Mouse (Mus musculus): ENCODE results near the gene Bdkrb2.

The Bdkrb2 gene

DNA sequence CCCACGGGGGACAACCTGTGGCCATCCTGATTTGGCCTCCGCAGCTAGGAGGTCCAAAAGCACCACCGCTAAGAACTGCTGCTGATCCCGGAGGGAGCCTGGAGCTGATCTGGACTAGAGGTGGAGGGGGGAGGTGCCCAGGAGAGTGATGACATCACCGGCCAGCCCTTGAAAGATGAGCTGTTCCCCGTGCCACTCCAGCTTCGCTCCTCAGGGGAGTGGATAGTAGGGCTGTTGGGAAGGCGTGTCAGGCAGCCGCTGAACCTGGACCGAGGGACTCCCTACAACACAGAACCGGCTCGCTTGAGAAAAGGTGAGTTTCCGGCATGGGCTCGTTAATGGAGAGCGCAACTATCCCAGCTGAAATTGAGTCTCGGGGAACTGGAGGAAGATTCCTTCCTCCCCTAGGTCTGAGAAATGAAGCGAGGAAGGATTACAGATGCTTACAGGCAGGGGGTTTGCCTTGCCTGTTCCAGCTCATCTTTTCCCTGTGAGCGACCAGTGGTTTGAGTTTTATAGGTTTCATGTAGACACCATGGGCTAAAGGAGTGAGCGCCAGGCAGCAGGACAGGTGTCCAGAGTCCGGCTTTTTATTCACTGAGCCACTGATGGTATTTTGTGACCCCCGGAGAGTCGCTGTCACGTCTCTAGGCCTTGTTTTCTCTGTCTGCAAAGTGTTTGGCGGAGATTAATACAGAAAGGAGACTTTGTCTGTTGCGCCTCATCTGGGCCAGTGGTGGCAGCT is at the start of gene Bdkrb2:
TSS of gene Bdkrb2 (plus strand) at position 291 of the 745 bp plus-strand sequence.
- no peak for DNase-seq

DNA sequence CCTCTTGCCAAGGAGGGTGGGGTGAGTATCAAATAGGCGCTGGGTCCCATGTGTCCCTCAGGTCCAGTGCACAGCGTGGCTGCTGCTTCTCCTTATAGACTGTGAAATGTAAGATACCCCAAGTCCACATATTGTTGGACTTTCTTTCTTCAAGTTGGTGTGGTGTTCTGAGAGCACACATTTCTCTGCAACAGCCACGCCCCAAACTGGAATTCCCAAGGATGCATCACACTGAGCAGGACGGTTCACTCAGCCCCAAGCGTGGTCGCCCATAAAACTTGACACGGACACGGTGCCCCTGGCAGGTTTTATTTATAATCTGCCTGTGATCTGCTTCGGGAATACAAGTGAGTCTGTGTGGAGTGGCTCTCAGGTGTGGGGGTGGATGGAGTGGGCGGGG is 48.9 kb upstream of the Bdkrb2 start:
- no peak for DNase-seq

DNA sequence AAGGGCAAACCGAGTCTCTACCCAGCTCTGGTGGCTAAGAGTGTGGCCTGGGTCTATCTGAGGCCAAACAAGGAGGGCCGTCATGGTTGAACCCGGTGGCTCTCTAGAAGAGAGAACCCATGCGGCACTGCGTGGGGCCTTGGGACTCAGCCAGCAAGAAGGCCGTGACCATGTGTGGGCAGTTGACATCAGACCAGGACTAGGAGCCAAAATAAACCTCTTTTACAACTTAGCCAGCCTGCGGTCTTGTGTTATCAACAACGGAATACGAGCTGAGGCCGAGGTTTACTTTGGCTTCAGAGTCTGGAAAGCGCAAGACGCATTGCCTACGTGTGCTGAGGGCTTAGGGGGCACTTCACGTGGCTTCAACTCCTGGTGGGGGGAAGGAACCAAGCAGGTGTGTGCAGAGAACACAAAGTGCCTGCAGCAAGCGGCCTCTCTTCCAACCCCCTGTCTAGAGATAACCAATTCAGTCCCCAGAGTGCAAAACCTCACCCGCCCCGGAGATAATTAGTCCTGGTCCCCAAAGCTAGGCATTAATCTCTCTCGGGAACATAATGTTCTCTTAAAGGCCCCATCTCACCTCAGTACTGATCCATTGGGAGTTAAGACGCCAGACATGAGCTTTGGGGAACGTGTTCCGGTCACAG is 45.9 kb upstream of the Bdkrb2 start:
- no peak for DNase-seq

DNA sequence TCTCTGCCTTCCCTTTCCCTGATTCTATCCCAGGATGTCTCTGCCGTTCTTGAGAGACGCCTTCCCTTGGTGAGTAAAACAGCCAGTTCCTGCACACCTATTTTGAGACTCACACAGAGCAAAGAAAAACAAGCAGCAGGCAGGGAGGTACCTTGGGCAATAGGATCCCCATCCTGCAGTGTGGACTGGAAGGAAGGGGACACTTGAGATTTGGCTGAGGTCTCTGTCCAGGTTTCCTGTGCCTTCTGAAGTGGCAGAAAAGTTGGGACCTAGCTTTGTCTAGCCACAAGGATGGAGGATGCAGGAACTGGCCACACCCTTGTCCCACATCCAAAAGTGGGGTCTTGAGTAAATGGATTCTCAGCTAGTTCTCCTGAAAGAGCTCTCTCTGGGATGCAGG is 43.2 kb upstream of the Bdkrb2 start:
- no peak for DNase-seq

DNA sequence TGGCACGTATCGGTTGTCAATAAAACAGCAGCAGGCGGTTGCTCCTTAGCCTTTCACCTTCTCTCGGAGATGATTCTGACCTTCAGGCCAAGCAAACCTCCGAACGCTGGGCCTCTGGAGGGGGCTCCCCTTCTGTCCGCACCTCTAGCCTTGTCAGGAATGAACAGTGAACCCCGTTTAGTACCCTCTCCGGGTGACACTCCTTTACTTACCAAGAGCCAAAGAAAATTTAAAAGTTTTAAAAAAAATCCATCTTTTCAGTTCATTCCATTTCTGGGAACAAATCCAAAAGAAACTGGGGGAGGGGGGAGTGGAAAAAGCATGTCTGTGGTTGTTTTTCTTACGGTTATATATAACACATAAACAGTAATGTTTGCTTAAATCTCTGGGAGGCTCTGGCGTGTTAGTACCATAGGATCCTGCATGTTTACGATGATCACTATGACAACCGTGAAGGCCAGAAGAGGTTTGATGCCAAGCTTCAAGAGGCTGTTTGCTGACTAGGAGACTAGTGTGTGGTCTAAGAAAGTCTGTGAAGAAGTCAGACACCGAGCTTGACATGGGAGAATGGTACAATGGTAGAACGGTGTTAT is 41.8 kb upstream of the Bdkrb2 start:
- no peak for DNase-seq

DNA sequence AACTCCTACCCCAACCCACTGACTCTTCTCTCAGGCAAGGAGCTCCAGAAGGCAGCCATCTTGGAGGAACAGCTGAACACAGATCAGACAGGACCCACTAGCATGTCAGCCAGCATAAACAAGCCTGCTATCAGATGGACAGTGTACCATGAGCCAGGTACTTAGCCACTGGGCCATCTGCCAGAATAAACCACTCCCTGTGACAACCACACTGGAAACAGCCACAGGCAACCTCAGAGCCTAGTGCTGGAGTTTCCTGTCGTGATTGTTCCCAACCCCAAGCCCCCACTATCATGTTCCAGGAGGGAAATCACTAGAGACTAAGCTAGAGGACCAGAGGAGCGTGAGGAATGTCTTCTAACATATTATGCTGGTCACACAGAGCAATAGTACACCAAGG is 39.3 kb upstream of the Bdkrb2 start:
- no peak for DNase-seq

DNA sequence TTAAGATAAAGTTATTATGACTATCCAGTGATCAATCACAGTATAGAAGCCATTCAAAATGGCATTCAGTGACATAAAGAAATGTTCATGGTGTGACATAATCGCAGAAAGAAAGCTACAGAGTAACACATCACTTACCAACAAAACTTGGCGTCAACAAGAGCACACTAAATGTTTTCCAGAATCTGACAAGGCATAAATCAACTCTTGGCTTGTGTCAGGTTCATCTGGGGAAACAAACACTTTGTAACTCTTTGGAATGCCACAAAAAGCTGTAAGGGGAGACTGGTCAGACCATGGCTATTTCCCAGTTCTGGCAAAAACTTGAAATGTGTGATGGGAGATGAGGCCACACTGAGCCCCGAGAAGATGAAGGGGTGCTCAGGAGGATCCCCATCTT is 36.8 kb upstream of the Bdkrb2 start:
- no peak for DNase-seq

DNA sequence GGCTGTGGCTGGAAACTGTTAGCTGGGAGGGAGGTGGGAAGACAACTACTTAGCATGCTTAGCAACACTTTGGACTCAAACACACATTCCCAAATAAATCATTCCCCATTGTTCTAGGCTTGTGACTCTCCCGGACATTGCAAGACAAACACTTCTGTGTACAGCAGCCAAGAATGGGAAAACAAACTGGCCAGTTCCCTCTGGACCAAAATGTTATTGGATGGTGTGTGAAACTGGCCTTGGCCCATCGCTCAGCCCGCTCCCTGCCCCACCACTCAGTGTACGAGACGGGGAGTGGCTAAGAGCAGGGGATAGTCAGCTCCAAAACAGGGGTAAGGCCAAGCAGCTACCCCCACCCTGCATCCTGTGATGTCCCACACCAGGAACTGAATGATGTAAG is 36.2 kb upstream of the Bdkrb2 start:
- DNase-seq, result peak; percentile 12

DNA sequence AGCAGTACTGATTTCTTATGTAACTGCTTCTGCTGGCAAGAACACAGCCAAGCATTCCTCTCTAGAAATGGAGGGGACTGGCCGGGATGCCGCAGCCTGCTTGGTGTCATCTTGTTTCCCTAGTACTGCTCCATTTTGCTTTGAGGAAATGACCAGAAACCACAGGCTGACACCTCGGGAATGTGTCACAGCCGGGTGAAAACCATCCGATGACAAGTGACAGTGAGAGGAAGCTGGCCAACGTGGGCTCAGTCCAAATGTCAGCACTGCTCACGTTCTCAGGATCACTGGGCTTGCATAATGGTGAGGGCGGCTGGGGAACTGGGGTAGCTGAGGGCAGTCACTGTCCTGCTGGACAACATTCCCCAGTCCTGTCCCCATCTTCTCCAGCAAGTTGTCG is 33.5 kb upstream of the Bdkrb2 start:
- DNase-seq, result no peak

DNA sequence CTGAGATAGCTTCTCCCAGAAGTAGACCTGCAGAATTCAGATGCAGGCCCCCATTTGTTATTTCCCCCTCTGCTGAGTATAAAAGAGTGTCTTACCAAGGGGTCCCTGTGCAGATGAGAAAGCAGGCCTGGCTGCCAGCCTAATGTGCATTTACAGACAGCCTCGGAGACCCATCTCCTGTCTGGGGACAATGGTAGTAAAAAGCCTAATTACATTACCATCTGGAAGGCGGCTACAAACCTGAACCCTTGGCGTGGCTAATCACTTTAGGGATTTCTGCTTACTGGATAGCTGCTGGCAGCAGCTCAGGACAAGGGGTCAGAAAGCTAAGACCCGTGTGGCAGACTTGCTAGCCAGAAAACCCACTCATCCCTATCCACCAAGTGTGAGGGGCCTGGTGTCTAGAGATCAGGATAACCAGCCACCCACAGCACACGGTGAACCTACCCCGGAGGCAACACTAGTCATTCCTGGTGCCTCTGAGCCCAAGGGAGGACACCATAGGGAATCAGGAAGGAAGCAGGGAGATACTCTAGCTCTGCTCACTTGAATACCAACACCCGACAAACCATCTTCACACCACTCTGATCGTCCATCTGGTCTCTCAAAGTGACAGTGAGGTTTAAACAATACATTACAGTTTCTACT is 31.2 kb upstream of the Bdkrb2 start:
- DNase-seq, result no peak

DNA sequence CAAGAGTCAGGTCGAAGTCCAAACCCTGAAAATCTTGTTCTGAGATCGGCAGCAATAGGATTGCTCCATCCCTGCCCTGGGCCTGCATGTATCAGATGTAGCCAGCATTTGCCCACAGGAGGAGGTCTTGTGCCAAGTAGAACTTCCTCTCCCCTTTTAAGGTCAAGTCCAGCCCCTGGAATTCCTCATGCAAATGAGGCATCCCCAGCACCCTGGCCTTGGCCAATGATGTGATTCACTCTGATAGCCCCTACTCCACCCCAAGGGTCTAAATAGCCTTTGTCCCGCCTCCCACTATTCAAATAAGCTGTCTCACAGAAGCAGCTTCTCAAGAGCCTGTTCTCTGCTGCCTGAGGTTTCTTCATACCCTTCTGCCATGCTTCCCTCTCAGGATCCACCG is 28.2 kb upstream of the Bdkrb2 start:
- no peak for DNase-seq

DNA sequence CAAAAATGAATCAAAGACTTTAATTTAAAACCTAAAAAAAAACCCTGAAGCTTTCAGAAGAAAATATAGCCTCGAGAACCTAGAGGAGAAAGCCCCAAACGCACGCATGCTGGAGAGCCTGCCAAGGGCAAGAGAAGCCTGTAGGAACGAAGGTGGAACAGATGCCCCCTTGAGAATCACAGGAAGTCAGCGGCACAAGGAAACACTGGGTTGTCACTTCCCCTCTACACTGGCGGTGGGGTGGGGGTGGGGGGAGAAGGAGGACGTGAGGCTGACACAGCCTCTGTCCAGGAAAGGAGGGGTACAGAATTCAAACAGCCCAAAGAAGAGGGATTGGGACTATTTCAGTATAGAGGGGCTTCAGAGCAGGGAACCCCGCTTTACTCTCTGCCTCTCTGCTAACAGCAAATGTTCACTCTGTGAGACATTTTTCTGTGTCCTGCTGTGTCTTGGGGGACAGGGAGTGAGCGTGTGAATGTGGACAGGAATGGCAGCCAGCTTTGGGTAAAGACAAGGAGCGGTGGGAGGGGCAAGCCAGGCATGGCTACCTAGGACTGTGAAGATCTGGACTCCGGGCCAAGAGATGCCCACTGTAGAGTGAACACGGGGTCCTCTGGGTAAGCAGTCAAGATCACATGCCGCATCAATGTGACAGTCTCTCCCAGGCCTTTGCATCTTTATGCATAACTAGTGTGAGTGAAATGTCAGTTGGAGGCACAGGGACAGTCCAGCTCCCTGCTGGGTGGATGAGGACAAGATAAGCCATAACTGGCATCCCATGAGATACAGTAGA is 26.9 kb upstream of the Bdkrb2 start:
- no peak for DNase-seq

DNA sequence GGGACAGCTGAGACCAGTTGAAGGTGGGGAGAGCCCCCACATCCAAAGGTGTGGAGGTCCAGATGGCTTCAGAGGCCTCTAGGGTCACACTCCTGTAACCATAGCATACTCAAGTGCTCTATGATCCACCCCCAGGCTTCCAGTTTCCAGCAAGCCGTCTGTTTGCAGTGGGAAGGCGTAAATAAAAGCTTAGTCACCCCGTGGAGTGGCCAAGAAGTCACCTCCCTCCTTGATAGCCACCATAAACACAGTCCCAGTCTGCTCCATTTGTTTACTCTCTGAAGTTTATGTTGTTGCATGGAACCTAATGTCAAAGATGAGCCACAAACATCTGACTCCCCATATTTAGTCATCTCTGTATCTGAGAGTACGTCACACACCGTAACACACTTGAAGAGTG is 25.9 kb upstream of the Bdkrb2 start:
- DNase-seq, result no peak

DNA sequence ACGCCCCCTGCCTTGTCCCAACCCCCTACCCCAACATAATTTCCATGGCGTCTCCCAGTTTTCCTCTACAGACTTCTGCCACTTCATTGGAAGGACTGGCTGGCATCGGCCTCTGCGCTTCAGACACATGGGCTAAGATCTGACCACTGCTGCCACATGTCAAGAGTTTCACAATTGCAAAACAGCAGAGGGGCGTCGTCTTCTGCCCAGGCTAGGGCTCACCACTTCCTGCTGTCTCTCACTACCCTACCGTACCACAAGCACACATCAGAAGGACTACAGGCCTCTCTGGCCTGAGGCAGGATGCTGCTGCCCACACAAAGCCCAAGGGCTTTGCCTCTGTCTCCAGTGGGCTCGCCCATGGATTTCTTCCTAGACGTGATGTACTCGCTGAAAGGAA is 23.4 kb upstream of the Bdkrb2 start:
- DNase-seq, result no peak

DNA sequence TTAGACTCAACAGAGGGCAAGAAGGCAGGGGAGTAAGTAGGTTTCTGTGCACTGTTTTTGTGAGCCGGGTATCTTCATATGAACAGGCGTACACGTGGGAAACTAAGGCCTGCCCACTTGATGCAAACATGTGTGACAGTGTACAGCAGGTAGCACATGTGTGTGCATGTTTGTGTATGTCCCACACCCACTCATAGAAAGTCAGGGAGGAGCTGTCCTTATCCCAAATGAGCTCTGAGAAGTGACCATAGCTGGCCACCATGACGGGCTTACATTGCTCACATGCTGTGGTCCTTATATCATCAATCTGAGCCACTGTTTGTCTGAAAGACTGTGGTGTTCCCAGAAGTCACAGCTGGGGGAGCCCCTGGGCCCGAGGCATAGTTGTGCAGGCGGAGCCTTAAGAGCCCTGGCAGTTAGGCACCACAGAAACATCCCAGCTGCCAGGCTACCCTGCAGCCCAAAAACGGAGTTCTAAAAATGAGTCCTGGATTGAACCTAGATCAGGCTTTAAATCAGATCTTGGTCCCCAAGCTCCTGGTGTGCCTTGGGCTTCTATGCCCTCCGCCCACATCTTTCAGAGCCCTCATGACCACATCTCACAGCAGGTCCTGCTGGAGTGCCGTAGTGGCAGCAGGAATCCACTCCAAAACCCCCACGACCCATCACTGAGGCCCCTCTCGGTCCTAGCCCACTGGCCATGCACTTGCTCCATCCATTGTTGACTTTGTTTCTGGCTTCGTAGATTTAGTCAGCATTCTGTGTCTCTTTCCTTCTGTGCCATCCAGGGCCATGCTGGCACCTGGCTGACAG is 21.2 kb upstream of the Bdkrb2 start:
- DNase-seq, result no peak

DNA sequence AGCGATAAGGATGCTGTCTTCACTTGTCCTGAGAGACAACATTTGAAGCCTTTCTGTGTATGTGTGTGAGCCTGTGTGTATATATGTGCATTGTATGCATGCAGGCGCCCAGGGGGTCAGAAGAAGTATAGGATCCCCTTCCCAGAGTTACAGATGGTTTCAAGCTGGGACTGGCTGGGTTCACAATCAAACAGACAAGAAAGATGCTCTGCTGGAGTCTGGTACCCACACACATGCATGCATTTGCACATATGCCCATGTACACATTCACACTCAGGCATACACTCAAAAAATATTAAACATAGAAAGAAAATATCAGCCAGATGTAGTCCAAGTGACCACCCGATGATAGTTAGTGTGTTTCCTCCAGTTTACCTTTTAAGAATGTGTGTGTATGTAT is 20.5 kb upstream of the Bdkrb2 start:
- no peak for DNase-seq

DNA sequence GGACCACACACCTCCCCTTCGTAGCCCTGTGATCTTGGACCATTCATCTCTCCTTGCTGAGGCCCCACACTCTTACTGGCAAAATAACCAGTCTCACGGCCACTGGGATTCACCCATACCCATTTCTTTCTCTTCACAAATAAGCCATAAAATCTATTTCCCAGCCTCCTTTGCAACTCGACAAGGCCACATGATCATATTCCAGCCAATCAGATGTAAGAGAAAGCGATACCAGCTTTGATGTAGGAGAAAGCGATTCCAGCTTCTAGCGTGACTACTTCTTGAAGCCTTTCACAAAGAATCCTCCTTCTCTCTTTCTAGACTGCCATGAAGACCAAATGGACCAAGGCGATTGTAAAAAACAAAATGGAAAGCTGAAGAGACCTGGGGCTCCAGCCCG is 19.9 kb upstream of the Bdkrb2 start:
- DNase-seq, result no peak

DNA sequence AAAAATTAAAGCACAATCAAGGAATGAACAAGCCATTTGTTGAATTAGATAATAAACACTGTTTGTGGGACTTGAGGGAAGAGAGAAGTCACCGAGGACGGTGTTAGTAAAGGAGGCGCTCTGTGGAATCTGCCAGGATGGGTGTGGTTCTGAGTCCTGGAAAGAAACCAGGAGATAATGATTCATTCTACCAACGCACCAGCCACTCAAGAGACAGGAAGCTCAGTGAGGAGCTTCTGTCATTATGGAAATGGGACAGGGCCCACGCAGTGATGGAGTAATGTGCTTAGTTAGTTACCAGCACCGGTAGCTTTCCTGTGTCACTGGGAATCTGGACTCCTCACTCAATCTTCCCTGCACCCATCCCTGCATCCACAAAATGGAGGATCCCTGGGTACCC is 19.3 kb upstream of the Bdkrb2 start:
- no peak for DNase-seq

DNA sequence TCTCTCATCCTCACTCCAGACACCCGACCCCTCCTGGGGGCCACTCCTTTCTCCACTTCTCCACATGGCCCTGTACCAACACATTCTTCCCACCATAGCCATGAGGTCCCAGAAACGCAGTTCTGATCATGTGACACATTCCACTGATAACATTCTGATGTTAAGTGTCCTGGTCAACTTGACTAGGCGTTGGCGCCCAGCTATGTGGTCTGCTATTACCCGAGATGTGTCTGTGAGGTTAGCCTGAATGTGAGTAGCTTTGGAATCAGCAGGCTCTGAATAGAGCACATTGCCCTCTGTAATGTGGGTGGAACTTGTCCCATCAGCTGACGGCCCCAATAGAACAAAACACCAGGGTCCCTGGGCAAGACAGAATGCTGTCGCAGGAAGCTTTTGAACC is 18.2 kb upstream of the Bdkrb2 start:
- DNase-seq, result no peak

DNA sequence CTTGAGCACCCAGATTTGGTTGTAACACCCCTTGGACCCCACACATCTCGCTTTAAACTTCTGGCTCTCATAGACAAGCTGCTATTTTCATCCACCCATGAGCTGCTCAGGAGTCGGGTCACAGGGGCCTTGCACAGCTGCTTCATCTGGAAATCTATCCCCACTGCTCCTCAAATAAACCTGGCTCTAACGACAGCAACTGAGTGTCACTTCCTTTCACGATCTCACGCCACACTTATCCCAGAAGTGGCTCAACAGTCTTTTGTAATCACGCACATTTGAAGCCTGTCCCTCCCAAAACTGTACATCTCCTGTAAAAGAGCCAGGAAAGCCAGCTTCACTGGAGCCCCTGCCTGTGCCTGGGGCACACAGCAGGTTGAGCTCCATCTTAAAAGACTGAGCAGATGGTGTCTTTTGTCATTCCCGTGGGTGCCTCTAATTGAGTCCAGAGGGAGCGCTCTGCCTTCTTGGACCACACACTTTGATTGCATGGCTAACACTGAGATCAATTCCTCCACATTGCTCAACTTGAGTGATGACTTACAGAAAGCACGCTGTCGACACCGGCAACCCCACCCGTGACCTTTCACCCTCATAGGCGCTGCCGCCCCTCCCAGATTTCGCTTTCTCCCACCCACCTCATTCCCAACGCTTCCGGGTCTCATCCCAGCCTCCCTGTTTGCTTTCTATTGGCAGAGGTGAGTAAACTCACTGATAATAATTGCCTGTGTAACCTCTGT is 17.2 kb upstream of the Bdkrb2 start:
- DNase-seq, result no peak

DNA sequence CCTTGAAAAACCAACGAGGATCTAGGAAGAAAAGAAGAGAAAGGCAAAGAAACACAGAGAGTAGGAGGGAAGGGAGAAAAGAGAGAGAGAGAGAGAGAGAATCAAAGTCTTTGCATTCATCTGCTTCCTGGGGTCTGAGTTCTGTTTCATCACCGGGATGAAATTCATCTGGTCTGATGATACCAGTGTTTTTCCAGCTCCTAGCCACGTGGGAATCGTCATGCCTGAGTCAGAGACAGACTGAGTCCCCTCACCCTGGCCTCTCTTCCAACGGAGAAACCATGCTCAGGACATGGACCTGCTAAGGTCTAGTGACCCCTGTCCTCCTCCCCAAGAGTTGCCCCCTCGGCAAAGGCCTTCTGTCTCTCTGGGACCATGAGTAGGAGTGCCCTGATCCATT is 16.5 kb upstream of the Bdkrb2 start:
- no peak for DNase-seq

DNA sequence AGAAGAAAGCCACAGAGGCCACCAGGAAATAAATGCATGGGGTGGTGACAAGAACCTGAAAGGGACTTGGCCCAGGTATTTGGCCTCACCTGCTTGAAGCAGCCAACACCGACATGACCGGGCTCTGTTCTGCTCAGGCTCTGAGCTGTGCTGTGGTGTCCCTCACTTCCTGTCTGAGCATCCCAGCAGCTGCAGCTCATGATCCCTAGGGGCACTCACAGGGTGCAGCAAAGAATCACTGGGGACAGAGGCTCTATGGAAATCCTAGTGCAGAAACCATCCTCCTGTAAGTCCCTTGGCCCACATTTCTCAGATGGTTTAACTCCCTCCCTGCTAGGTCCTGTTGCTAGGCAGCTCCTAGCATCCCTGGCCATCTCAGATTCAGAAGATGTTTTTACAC is 15.9 kb upstream of the Bdkrb2 start:
- DNase-seq, result no peak
